8 mouse cellular contexts compared by ENCODE assay signal in the genomic region with DNA sequence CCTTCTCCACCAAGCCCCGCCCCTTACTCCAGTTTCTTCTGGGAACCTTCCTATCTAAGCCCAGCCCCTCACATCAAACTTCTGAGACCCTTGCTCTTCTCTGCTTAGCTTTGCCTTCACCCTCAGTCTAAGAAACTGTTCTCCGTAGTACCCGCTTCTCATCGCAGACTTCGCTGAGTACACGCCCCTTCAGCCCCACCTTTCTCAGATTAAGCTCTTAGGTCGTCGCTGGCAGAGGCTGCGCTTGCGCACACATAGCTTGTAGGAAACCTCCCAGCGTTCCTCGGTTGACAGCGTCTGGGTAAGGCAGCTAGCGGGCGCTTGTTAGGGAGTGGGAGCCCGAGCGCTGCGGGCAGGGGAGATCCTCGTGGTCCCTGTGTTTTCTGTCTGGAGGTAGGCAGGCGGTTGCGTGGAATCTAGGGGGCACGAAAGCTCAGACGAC. TPM values are rescaled to one million over a fixed set of nuclear protein-coding genes. Genes with fewer than 3 reads are reported as not detected.
DNase-seq lines count a peak whose midpoint lies in the region; ATAC-seq and TF ChIP-seq lines count a peak whose summit lies in the region.

A gene (plus strand): TSS at position 234 of the 442 bp plus-strand sequence.

- peak; percentile 76 for ATAC-seq in neural tube, embryonic 11.5 days (ENCODE audit: insufficient read depth, low FRiP score, low TSS enrichment)
- ATAC-seq in activated CD4-positive, CD25-positive, alpha-beta regulatory T cell, adult 4 months, result peak; percentile 66
- ATAC-seq in forebrain, embryonic 11.5 days (replicated peaks; ENCODE audit: low FRiP score), result peak; percentile 83
- ATAC-seq in liver, postnatal 0 days, result peak; percentile 66

- H3K9me3 ChIP-seq in neural tube, embryonic 11.5 days (ENCODE audit: control insufficient read depth, low read length), result no peaks in the 10 kb centered on the region
- no peaks in the 10 kb centered on the region for H3K9me3 ChIP-seq in forebrain, embryonic 11.5 days (ENCODE audit: control insufficient read depth, low read length)
- H3K9me3 ChIP-seq in liver, postnatal 0 days (ENCODE audit: low read length), result no peaks in the 10 kb centered on the region

- no peaks in the 10 kb centered on the region for H3K27me3 ChIP-seq in neural tube, embryonic 11.5 days (ENCODE audit: control insufficient read depth, insufficient read depth, low read length)
- H3K27me3 ChIP-seq in forebrain, embryonic 11.5 days (ENCODE audit: control insufficient read depth, insufficient read depth, low read length), result no peaks in the 10 kb centered on the region
- no peaks in the 10 kb centered on the region for H3K27me3 ChIP-seq in liver, postnatal 0 days (ENCODE audit: insufficient read depth, low read length)

- H3K4me3 ChIP-seq in neural tube, embryonic 11.5 days (ENCODE audit: low read depth, low read length), result peak within 1 kb of the TSS; percentile 41
- peak within 1 kb of the TSS; percentile 32 for H3K4me3 ChIP-seq in forebrain, embryonic 11.5 days (ENCODE audit: low read depth, low read length)
- peak within 1 kb of the TSS; percentile 58 for H3K4me3 ChIP-seq in liver, postnatal 0 days (ENCODE audit: low read depth, low read length)

- H3K36me3 ChIP-seq in neural tube, embryonic 11.5 days (ENCODE audit: control insufficient read depth, insufficient read depth, low read length), result no peaks in the 10 kb centered on the region
- H3K36me3 ChIP-seq in forebrain, embryonic 11.5 days (ENCODE audit: control insufficient read depth, insufficient read depth, low read length), result no peaks in the 10 kb centered on the region
- H3K36me3 ChIP-seq in liver, postnatal 0 days (replicated peaks; ENCODE audit: insufficient read depth, low read length), result no peaks in the 10 kb centered on the region

- 0% methylated on average over 23 of the region's 23 CpGs for WGBS in neural tube, embryonic 11.5 days
- WGBS in forebrain, embryonic 11.5 days, result under 1% methylated on average over 23 of the region's 23 CpGs
- under 1% methylated on average over 23 of the region's 23 CpGs for WGBS in liver, postnatal 0 days (ENCODE audit: insufficient replicate concordance)

- peak; percentile 38 for TF ChIP-seq CTCF in liver, postnatal 0 days (IDR thresholded peaks at IDR 0.05; ENCODE audit: low read depth)

- TF ChIP-seq EP300 in liver, postnatal 0 days (IDR thresholded peaks at IDR 0.05; ENCODE audit: low read depth), result no peak

- DNase-seq in neural tube, embryonic 11.5 days (ENCODE audit: low spot score), result no peak
- DNase-seq in neural tube, embryonic 10.5 days (ENCODE audit: extremely low spot score, low spot score), result no peak
- DNase-seq in forebrain, embryonic 11.5 days (ENCODE audit: low spot score), result peak; percentile 92
- peak; percentile 95 for DNase-seq in induced T-regulatory cell, adult 2 months (ENCODE audit: low read depth)
- DNase-seq in liver, postnatal 0 days, result no peak
- DNase-seq in retina, embryonic 14.5 days (ENCODE audit: low spot score), result peak; percentile 95
- DNase-seq in adipocyte (ENCODE audit: low spot score), result no peak

- peak within 1 kb of the TSS; percentile 44 for H3K4me2 ChIP-seq in neural tube, embryonic 11.5 days (ENCODE audit: low read depth)
- H3K4me2 ChIP-seq in forebrain, embryonic 11.5 days (ENCODE audit: low read depth, low read length, severe bottlenecking), result peak within 1 kb of the TSS; percentile 61
- H3K4me2 ChIP-seq in liver, postnatal 0 days (ENCODE audit: low read depth, low read length), result peak within 1 kb of the TSS; percentile 77

- H3K4me1 ChIP-seq in neural tube, embryonic 11.5 days (ENCODE audit: control insufficient read depth, insufficient read depth, low read length), result no peaks in the 10 kb centered on the region
- 0 out of 2 replicates have a peak, but pooled peaks cover 5% of the 10 kb centered on the region for H3K4me1 ChIP-seq in forebrain, embryonic 11.5 days (replicated peaks; ENCODE audit: control insufficient read depth, insufficient read depth, low read length)
- H3K4me1 ChIP-seq in liver, postnatal 0 days (ENCODE audit: insufficient read depth), result peaks cover 15% of the 10 kb centered on the region

- peak within 1 kb of the TSS; percentile 45 for H3K9ac ChIP-seq in neural tube, embryonic 11.5 days (ENCODE audit: low read length)
- peak within 1 kb of the TSS; percentile 58 for H3K9ac ChIP-seq in forebrain, embryonic 11.5 days (ENCODE audit: low read length)
- peak within 1 kb of the TSS; percentile 57 for H3K9ac ChIP-seq in liver, postnatal 0 days (replicated peaks)

- H3K27ac ChIP-seq in neural tube, embryonic 11.5 days (ENCODE audit: low read depth, low read length), result peak within 1 kb of the TSS; percentile 71
- H3K27ac ChIP-seq in forebrain, embryonic 11.5 days (ENCODE audit: low read depth, low read length), result peak within 1 kb of the TSS; percentile 87
- peak within 1 kb of the TSS; percentile 44 for H3K27ac ChIP-seq in liver, postnatal 0 days (ENCODE audit: low read depth)

RNA-seq across cellular contexts. Expression of the gene that starts here (rescaled TPM):
- 3.0 and 3.3 TPM in 2 replicates for polyA plus RNA-seq in neural tube, embryonic 11.5 days (2014; fragmentation: Nextera tagmentation; extraction: Ambion mirVana)
- polyA plus RNA-seq in activated CD4-positive, CD25-positive, alpha-beta regulatory T cell, adult 4 months (2017; shearing (Covaris generic)), result 1 to 10 TPM; 1.8 to 2.4 TPM
- 1.9 and 3.1 TPM in 2 replicates for polyA plus RNA-seq in forebrain, embryonic 11.5 days (2014; fragmentation: Nextera tagmentation; extraction: Ambion mirVana)
- 0.25 and 0.46 TPM in 2 replicates for polyA plus RNA-seq in liver, postnatal 0 days (2015; fragmentation: Nextera tagmentation; extraction: Ambion mirVana)

Comparison
In these comparisons a context has a peak if more than half of its experiments do, and no peak if none do; other contexts are left out.
1. Peak in ATAC-seq, H3K4me3 ChIP-seq, H3K27ac ChIP-seq, H3K9ac ChIP-seq and H3K4me2 ChIP-seq in liver, postnatal 0 days; RNA of the gene not detected or under 1 TPM.
2. DNase-seq: peak in forebrain, embryonic 11.5 days (single experiment), induced T-regulatory cell, adult 2 months (single experiment) and retina, embryonic 14.5 days (single experiment); none in neural tube, embryonic 11.5 days (single experiment), neural tube, embryonic 10.5 days (single experiment), liver, postnatal 0 days (single experiment) and adipocyte (single experiment).
3. Peak in every context shown above with its lines, with median percentiles within 50 percentile points of each other: ATAC-seq, H3K27ac ChIP-seq, H3K4me2 ChIP-seq, H3K4me3 ChIP-seq and H3K9ac ChIP-seq.